10 mouse cellular contexts compared by ENCODE assay signal in the genomic region with DNA sequence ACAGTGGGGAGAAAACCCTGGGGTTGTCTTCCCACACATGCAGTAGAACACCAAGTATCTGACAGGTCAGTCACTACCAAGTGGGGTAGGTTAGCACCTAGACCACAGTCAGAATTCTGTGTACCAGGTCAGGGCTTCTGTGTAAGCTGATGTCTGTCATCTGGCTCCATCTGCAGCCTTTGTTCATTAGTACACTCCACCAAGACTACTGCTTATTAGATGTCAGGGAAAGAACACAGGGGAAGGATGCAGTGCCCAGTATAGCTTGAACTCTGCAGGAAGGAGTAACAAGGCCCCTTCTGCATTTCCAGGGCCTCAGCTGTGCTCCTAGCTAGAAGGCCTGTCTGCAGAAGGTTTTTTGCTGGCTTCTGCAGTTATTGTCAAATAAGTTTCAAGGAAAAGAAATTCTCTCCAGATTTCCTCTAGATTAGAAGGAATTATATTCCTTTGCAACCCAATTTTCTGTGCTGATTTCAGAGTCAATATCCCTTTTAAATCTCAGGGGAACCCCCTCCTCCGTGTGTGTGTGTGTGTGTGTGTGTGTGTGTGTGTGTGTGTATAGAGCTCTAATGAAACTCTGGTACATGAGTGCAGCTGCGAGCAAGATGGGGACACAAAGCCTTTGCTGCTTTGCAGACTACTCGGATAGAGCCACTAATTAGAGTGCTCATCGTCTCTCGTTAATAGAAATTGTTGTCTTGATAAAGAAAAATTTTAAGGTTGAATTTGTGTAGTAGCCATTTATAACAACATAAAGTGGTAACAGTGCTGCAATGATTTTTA.
DNase-seq lines count a peak whose midpoint lies in the region; ATAC-seq and TF ChIP-seq lines count a peak whose summit lies in the region.
"Had no signal": no experiment of that assay in that cellular context is flagged by ENCODE, and none has a peak within 500 bp of the region (broad histone marks: within the 10 kb centered on the region; RNA-seq: fewer than 3 reads in every experiment).

No protein-coding gene starts in this region.

- peak; percentile 40; the same call in 1 of the 2 replicates for TF ChIP-seq CTCF in cerebellum, adult 2 months (IDR thresholded peaks at IDR 0.05; ENCODE audit: borderline replicate concordance, insufficient read depth, low read depth, low read length)
- TF ChIP-seq CTCF in olfactory bulb, adult 2 months (IDR thresholded peaks at IDR 0.05; ENCODE audit: insufficient read depth, low read depth, low read length), result no peak

- no peaks in the 10 kb centered on the region for H3K27me3 ChIP-seq in cerebellum, adult 2 months (ENCODE audit: control insufficient read depth, insufficient read depth, low read length)
- H3K27me3 ChIP-seq in limb, embryonic 11.5 days (ENCODE audit: control insufficient read depth, insufficient read depth, low read length), result no peaks in the 10 kb centered on the region
- H3K27me3 ChIP-seq in limb, embryonic 10.5 days (ENCODE audit: low read depth, poor library complexity, severe bottlenecking), result no peaks in the 10 kb centered on the region
- H3K27me3 ChIP-seq in forebrain, embryonic 15.5 days, result no peaks in the 10 kb centered on the region
- H3K27me3 ChIP-seq: embryonic facial prominence, embryonic 13.5 days had no signal

- no peaks in the 10 kb centered on the region for H3K36me3 ChIP-seq in limb, embryonic 11.5 days (ENCODE audit: control insufficient read depth, insufficient read depth, low read length)
- H3K36me3 ChIP-seq in limb, embryonic 10.5 days, result no peaks in the 10 kb centered on the region
- H3K36me3 ChIP-seq in forebrain, embryonic 15.5 days, result no peaks in the 10 kb centered on the region
- H3K36me3 ChIP-seq: embryonic facial prominence, embryonic 13.5 days had no signal

- no peak for TF ChIP-seq POLR2A in cerebellum, adult 2 months (IDR thresholded peaks at IDR 0.05; ENCODE audit: borderline replicate concordance, insufficient read depth, low read length)
- TF ChIP-seq POLR2A in olfactory bulb, adult 2 months (IDR thresholded peaks at IDR 0.05; ENCODE audit: insufficient read depth, low read depth, low read length), result no peak

- DNase-seq in cerebellum, adult 2 months, result no peak
- no peak for DNase-seq in cerebellum, adult 9-11 months
- peak; percentile 21 for DNase-seq in limb, embryonic 11.5 days (ENCODE audit: low spot score)
- no peak for DNase-seq in limb, embryonic 10.5 days (ENCODE audit: low spot score)
- no peak for DNase-seq in urinary bladder, postnatal 25 days (ENCODE audit: low spot score)
- DNase-seq in ovary, postnatal 10 days (ENCODE audit: low spot score), result no peak
- DNase-seq: gastrocnemius, postnatal 14 days had no signal

- no peak overlapping the region for H3K4me3 ChIP-seq in cerebellum, adult 2 months (replicated peaks; ENCODE audit: insufficient read depth, low read depth, low read length)
- H3K4me3 ChIP-seq in limb, embryonic 11.5 days (ENCODE audit: low read depth, low read length), result no peak overlapping the region
- H3K4me3 ChIP-seq in limb, embryonic 10.5 days, result no peak overlapping the region
- no peak overlapping the region for H3K4me3 ChIP-seq in forebrain, embryonic 15.5 days
- no peak overlapping the region for H3K4me3 ChIP-seq in olfactory bulb, adult 2 months (ENCODE audit: insufficient read depth, low read depth, low read length)
- H3K4me3 ChIP-seq: embryonic facial prominence, embryonic 13.5 days had no signal

- no peaks in the 10 kb centered on the region for H3K9me3 ChIP-seq in limb, embryonic 11.5 days (ENCODE audit: control insufficient read depth, low read length)
- H3K9me3 ChIP-seq in limb, embryonic 10.5 days (replicated peaks), result no peaks in the 10 kb centered on the region
- H3K9me3 ChIP-seq in forebrain, embryonic 15.5 days, result no peaks in the 10 kb centered on the region
- H3K9me3 ChIP-seq: embryonic facial prominence, embryonic 13.5 days had no signal

- 76% methylated on average over 5 of the region's 5 CpGs for WGBS in cerebellum, adult 2 months
- WGBS in limb, embryonic 11.5 days, result 65% methylated on average over 5 of the region's 5 CpGs
- 76% methylated on average over 5 of the region's 5 CpGs for WGBS in limb, embryonic 10.5 days
- WGBS in forebrain, embryonic 15.5 days, result 16% methylated on average over 5 of the region's 5 CpGs
- WGBS in olfactory bulb, adult 2 months, result 9% methylated on average over 5 of the region's 5 CpGs

- no peak for ATAC-seq in limb, embryonic 11.5 days (ENCODE audit: insufficient number of reproducible peaks, low FRiP score, low TSS enrichment, low read depth)
- ATAC-seq in forebrain, embryonic 15.5 days (replicated peaks), result peak; percentile 51

- H3K9ac ChIP-seq in limb, embryonic 11.5 days (ENCODE audit: low read length), result no peak overlapping the region
- no peak overlapping the region for H3K9ac ChIP-seq in forebrain, embryonic 15.5 days (replicated peaks)
- H3K9ac ChIP-seq: embryonic facial prominence, embryonic 13.5 days had no signal

- H3K27ac ChIP-seq in cerebellum, adult 2 months (ENCODE audit: insufficient read depth, low read length), result no peak overlapping the region
- no peak overlapping the region for H3K27ac ChIP-seq in limb, embryonic 11.5 days (replicated peaks; ENCODE audit: low read depth, low read length)
- H3K27ac ChIP-seq in limb, embryonic 10.5 days, result no peak overlapping the region
- peak overlapping the region; percentile 62 for H3K27ac ChIP-seq in forebrain, embryonic 15.5 days (replicated peaks)
- peak overlapping the region; percentile 84; the same call in 1 of the 2 replicates for H3K27ac ChIP-seq in olfactory bulb, adult 2 months (ENCODE audit: insufficient read depth, low read depth, low read length)
- H3K27ac ChIP-seq: embryonic facial prominence, embryonic 13.5 days had no signal

- no peak overlapping the region for H3K4me2 ChIP-seq in limb, embryonic 11.5 days (ENCODE audit: low read depth, severe bottlenecking)
- H3K4me2 ChIP-seq in forebrain, embryonic 15.5 days (replicated peaks), result no peak overlapping the region
- H3K4me2 ChIP-seq: embryonic facial prominence, embryonic 13.5 days had no signal

- peaks cover 19% of the 10 kb centered on the region for H3K4me1 ChIP-seq in cerebellum, adult 2 months (ENCODE audit: control insufficient read depth, insufficient read depth, low read length)
- no peaks in the 10 kb centered on the region for H3K4me1 ChIP-seq in limb, embryonic 11.5 days (ENCODE audit: control insufficient read depth, insufficient read depth, low read length)
- peaks cover 7% of the 10 kb centered on the region; the same call in 1 of the 2 replicates for H3K4me1 ChIP-seq in limb, embryonic 10.5 days
- peaks cover 21% of the 10 kb centered on the region for H3K4me1 ChIP-seq in forebrain, embryonic 15.5 days
- 0 out of 2 replicates have a peak, but pooled peaks cover 2% of the 10 kb centered on the region for H3K4me1 ChIP-seq in olfactory bulb, adult 2 months (ENCODE audit: control insufficient read depth, insufficient read depth, low read length)
- H3K4me1 ChIP-seq: embryonic facial prominence, embryonic 13.5 days had no signal

Comparison
In these comparisons a context has a peak if more than half of its experiments do, and no peak if none do; other contexts are left out.
1. H3K27ac ChIP-seq: peak in forebrain, embryonic 15.5 days (single experiment) and olfactory bulb, adult 2 months (single experiment); none in cerebellum, adult 2 months (single experiment), limb, embryonic 11.5 days (single experiment) and limb, embryonic 10.5 days (single experiment).